Mouse (Mus musculus): Measurements from ENCODE around the gene Smap2. TPM values are rescaled to one million over a fixed set of nuclear protein-coding genes. Genes with fewer than 3 reads are reported as not detected.

Gene Smap2
- polyA plus RNA-seq, 1 experiment from 2014 or later: 35.3 TPM

Small RNA genes within 50 kb of the gene (microRNA-seq; reads per million reads assigned to microRNA genes)
- gene Mir7015: not detected

Other genes with a start within 250 kb of the Smap2 start
- gene Nfyc, start 185.7 kb downstream of the Smap2 start, polyA plus RNA-seq (2014; fragmentation: Nextera tagmentation; extraction: Ambion mirVana): 120 and 123 TPM in 2 replicates
- 8.1 and 9.0 TPM in 2 replicates for gene Rims3, start 162.4 kb downstream of the Smap2 start, polyA plus RNA-seq (2014; fragmentation: Nextera tagmentation; extraction: Ambion mirVana)
- gene Exo5, start 92.2 kb downstream of the Smap2 start, polyA plus RNA-seq (2014; fragmentation: Nextera tagmentation; extraction: Ambion mirVana): 36.5 and 41.4 TPM in 2 replicates
- gene Zfp69, start 65.5 kb downstream of the Smap2 start, polyA plus RNA-seq (2014; fragmentation: Nextera tagmentation; extraction: Ambion mirVana): 5.1 and 5.3 TPM in 2 replicates
- 2.2 and 3.8 TPM in 2 replicates for gene Col9a2, start 22.1 kb upstream of the Smap2 start, polyA plus RNA-seq (2014; fragmentation: Nextera tagmentation; extraction: Ambion mirVana)
- gene Zmpste24, start 81.0 kb upstream of the Smap2 start, polyA plus RNA-seq (2014; fragmentation: Nextera tagmentation; extraction: Ambion mirVana): 22.3 and 26.3 TPM in 2 replicates
- not detected in 2 replicates for gene Tmco2, start 92.0 kb upstream of the Smap2 start, polyA plus RNA-seq (2014; fragmentation: Nextera tagmentation; extraction: Ambion mirVana)
- 17.9 and 22.4 TPM in 2 replicates for gene Rlf, start 197.8 kb upstream of the Smap2 start, polyA plus RNA-seq (2014; fragmentation: Nextera tagmentation; extraction: Ambion mirVana)